Mouse (Mus musculus) heart, postnatal 10 days (tissue): ENCODE measurements at regions not wholly inside any gene's neighbourhood (a gene's known extent, or its start where the extent isn't known, plus 50 kb on each side); places are given as distances from the start of the nearest gene placed in this dataset.
"Not testable (repeated sequence)": the region's sequence is repeated elsewhere in the genome, so short reads cannot be mapped to it uniquely, and the experiment has no call there.

Source experiments
- DNase-seq, 2 experiments: peaks; one replicate each; pipeline ENCODE4 v3.0.0; 2021
- intact Hi-C: fragments of 180-260 bp; cut with DNase I; formaldehyde crosslinking; loops from one replicate; pipeline ENCODE4 v1.15.1; 2025

DNA sequence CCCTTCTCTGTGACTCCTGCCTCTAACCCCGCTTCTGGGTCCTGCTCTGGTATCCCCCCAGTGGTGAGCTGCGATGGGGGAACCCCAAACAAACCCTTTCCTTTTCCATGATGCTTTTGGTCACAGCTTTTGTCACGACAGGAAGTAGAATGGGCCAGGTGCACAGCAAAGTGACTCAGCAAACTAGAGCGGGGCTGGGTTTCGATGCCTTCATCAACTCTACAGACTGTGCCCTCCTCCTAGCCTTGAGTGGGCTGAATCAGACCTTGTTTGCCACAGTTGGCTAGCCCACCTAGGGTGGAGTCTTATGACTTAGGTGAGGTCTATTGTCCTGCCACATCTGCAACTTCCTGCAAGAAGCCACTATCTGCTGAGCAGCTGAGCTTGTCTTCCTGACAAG, 174.7 kb upstream of the Trpc7 start:
- DNase-seq = no peak
- intact Hi-C loops = no loop called here

DNA sequence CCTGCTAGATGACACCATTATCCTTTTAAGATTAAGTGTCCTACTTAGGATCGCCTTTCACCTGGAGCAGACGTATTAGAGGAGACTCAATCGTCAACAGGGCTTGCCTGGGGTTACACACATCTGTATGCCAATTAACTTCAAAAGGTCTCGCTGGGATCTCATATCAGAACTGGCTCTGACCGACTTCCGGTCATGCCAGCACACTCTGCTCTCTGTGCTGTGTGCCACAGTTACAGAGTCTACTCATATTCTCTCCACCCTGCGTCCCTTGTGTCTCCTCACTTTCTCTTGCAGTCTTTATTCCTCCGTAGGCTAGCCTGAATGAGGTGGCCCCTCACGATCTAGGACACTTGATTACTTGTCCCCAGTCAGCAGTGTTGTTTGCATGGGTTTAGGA, 165.9 kb upstream of the Trpc7 start:
- DNase-seq = no peak
- intact Hi-C loops = no loop called here

- peak; percentile 5 to 13 for DNase-seq
- intact Hi-C loops = no loop called here
Observed at GRCm38 (mm10) chr13:57061074-57061473, 165.3 kb upstream of the Trpc7 start.

DNA sequence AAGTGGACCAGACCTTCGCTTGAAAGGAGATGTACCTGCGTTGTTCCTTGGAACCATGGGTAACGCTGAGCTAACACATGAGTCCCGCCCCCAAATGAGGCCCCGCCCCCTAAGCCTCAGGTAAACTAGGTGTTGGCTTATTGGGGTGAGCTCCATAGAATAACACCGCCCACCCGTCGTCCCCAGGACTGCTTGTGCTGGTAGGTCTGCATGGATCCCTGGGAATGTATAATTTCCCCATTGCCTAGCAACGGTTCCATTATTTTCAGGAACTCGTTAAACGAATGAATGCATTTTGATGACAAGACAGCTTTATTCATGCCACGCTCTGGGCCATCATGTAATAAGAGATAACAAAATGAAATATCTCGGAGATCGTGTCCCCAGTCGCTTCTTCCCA, 161.0 kb upstream of the Trpc7 start:
- intact Hi-C loops = no loop called here
- no peak for DNase-seq

DNA sequence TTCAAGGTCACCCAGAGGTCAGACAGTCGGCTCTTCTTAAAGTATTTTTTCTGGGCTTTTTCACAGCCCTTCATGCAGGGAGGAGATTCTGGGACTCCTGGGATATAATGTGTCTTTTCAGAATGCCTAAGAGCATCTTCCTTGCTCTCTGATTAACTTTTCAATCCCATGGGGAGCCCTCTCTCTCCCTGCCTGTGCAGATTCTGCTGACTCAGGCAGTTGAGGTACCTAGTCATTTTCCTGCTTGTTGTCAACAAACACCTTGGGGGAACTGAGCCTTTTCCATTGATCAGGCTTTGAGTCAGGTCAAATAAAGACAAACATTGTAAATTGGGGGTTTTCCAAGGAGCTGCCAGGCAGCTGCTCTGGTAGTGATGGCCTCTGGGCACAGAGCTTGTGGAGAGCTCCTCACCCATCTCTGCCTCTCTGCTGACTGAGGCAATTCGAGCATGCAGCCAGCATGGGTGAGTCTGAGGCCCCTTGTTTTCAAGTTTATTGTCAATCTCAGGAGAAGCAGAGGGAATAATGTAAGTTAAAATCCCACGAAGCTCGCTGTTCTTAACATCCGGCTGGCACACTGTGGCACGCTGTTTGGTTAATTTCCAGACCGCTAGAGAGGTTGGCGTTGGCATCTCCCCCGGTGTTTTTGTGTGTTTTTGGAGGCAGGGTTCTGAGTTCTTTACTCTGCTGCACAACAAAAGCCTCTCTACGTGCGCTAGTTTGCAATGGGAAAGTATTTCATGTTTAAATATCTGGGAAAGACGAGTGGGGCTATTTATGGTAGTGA, 159.8 kb upstream of the Trpc7 start:
- intact Hi-C loops = no loop called here
- DNase-seq = no peak

- intact Hi-C loops = no loop called here
- no peak for DNase-seq
Observed at GRCm38 (mm10) chr13:57053361-57053760, 157.6 kb upstream of the Trpc7 start.

DNA sequence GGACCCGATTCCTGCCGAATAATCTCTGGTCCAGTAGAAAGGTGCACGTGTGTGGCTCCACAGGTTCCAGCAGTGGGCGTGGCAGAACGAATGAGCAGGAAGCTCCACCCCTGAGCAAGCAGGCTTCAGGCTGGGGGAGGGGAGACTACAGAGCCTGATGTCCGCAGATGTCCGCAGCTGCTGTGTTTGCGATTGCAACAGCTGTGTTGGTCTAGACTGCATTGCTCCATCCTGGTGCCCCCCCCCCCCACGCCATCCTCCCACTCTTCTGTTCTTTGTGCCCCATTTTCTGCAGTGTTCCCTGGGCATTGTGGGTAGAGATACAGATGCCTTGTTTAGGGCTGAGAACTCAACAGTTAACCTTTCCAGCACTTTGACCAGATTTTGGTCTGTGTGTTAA, 150.3 kb upstream of the Trpc7 start:
- intact Hi-C loops = not testable (repeated sequence)
- peak; percentile 35 to 42 for DNase-seq

DNA sequence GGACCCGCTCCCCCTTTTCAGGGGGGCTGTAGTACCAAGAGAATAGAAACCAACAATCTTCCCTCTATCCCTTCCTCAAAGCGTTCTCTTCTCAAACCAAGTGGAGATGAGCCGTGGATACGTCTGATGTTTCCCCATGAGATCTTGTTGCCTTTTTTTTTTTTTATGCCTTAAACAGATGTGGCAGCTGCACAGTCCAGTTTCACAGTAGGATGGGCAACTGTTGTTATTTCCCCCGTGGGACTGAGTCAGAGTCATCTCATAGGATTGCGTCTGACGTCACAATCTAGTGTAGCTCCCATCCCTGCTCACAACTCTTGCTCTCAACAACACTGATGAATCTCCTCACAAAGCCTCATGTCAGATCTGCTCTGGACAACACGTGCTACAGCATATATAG, 148.7 kb upstream of the Trpc7 start:
- no peak for DNase-seq
- intact Hi-C loops = no loop called here

DNA sequence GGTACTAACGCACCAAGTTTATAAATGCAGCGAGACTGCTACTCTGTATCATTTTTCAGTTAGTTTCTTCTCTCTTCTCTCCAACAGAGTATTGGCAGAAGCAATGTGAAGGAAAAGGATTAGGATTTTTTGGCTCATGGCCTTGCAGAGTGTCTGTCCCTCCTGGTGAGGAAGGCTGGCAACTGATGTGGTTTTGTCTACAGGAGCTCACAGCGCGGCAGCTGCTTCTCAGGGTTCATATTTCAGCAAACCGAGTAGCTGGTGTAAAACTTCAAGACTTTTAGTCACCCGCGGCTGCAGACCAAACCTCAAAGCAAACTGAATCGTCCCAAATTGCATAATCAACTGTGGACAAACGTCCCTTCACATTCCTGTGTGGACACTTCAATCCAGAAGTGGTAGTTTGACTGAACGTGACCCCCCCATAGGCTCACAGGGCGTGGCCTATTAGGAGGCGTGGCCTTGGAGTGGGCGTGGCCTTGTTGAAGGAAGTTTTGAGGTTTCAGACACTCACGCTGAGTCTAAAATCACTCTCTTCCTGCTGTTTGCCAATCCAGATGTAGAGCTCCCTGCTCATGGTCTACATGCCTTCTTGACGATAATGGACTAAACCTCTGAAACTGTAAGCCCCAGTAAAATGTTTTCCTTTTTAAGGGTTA, 147.7 kb upstream of the Trpc7 start:
- DNase-seq = no peak
- intact Hi-C loops = no loop called here

- intact Hi-C loops = no loop called here
- DNase-seq = no peak
Observed at GRCm38 (mm10) chr13:57042514-57042913, 146.7 kb upstream of the Trpc7 start.

DNA sequence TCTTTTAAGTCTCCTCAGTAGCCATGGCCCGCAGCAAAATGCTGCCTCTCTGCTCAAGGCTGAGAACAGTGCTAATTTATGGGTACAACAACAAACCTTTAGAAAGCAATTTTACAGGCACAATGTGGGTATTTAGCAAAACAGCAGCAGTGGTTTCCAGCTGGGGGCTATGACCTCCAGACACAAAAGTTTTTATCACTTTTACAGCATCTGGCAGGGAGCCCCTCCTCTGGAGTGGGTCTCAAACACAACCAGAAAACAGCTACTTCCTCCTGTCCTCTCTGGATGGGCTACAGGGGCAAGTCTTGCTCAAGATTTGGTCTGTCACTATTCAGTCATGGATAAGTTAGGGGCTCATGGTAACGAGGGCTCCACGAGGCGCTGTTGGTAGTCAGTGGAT, 137.1 kb upstream of the Trpc7 start:
- DNase-seq = no peak
- intact Hi-C loops = no loop called here

- no peak for DNase-seq
- intact Hi-C loops = no loop called here
Observed at GRCm38 (mm10) chr13:57017553-57018341, 122.0 kb upstream of the Trpc7 start.

DNA sequence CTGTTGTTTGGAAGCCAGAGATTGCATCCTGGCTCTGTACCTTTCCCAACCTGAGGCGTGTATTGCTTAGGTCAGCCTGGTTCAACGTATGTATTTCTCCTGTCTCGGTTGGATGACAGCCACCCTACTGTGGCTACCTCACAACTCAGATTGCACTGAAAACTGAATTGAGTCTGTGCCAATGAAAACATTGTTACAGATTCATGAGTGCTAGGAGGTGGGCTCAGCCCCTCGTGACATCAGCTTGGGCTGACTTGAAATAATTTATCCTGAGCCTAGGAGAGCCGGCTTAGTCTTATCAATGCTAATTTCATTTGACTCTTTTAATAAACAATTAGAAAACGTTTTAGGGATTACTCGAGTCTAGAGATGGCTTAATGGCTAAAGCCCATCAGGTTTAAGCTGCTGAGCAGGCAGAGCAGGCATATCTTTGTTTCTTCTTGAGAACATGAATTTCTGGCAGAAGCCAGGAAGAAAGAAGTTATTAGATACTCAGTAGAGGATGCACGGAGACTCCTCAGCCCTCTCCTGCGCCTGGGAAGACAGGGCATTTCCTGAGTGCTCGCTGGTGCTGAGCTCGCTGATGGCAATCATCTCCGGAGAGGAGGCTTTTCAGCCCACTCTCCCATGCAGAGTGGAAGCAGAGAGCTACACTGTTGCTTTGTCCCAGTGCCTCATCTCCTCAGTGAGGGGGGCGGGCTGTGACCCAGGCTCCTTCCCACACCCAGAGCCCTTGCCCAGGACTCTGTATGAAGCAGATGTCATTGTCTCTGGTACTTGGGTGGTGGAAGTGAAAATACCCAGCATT, 120.9 kb upstream of the Trpc7 start:
- intact Hi-C loops = no loop called here
- no peak for DNase-seq

DNA sequence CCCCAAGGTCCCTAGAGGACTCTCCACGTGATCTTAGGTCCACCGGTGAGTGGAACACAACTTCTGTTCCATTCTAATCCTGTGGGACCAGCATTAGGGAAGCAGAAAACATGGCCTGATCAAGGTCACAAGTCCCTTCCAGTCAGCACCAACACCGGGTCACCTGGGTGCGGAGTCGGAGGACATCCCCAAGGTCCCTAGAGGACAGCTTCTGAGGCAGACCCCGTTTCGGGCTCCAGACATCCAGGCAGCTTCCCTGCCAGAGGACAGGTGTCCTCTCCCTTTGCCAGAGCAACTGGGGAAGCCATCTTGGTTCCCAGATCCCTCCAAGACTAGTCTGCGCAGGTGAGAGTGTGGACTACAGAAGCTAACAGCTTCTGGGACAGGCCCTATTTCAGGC, 111.4 kb upstream of the Trpc7 start:
- DNase-seq, intact Hi-C loops: not testable (repeated sequence)

- DNase-seq = no peak
- intact Hi-C loops = no loop called here
Observed at GRCm38 (mm10) chr13:57003565-57004132, 107.9 kb upstream of the Trpc7 start.

- intact Hi-C loops = no loop called here
- DNase-seq = no peak
Observed at GRCm38 (mm10) chr13:56992022-56992421, 96.2 kb upstream of the Trpc7 start.

DNA sequence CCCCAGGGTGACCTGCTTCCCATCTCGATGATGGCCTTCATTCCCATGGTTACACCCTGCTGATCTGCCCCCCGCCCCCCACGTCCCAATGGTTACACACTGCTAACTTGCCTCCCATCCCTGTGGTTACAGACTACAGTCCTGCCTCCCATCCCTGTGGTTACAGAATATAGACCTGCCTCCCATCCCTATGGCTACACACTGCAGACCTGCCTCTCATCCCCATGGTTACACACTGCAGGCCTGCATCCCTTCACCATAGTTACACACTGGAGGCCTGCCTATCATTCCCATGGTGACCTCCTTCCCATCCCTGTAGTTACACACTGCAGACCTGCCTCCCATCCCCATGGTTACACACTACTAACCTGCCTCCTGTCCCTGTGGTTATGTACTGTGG, 78.3 kb upstream of the Trpc7 start:
- intact Hi-C loops = no loop called here
- no peak for DNase-seq

- intact Hi-C loops = no loop called here
- DNase-seq = no peak
Observed at GRCm38 (mm10) chr13:56955358-56955757, 59.6 kb upstream of the Trpc7 start.

GRCm38 (mm10) chr13:56948086-56948485, 52.3 kb upstream of the Trpc7 start:
- DNase-seq = no peak
- intact Hi-C loops = no loop called here

GRCm38 (mm10) chr13:56947266-56947665, 51.5 kb upstream of the Trpc7 start:
- no peak for DNase-seq
- intact Hi-C loops = no loop called here
